Mouse (Mus musculus) MN1 (cell line): ENCODE data around the gene Sprn.
A peak's percentile ranks its signal among the peaks of the same experiment; 100 is the strongest.

Experiments
- DNase-seq: peaks from one replicate; pipeline ENCODE4 v3.0.0-alpha.2; 2016; ENCODE audit warnings: low spot score

Sprn gene

GRCm38 (mm10) chr7:140154218-140154927, at the start of gene Sprn:
Sprn (minus strand) TSS chr7:140154877.
- DNase-seq, result no peak

- DNase-seq, result no peak
These were observed 46.4 kb upstream of the Sprn start for GRCm38 (mm10) chr7:140201090-140201489.

GRCm38 (mm10) chr7:140196002-140196401, 41.3 kb upstream of the Sprn start:
- no peak for DNase-seq

- DNase-seq, result no peak
These were observed 39.4 kb upstream of the Sprn start for GRCm38 (mm10) chr7:140194031-140194430.

- DNase-seq, result no peak
These were observed 38.2 kb upstream of the Sprn start for GRCm38 (mm10) chr7:140192851-140193250.

GRCm38 (mm10) chr7:140192445-140192844, 37.8 kb upstream of the Sprn start:
- no peak for DNase-seq

GRCm38 (mm10) chr7:140190435-140190834, 35.8 kb upstream of the Sprn start:
- DNase-seq, result no peak

GRCm38 (mm10) chr7:140188391-140189328, 34.0 kb upstream of the Sprn start:
- peak; percentile 23 for DNase-seq

- no peak for DNase-seq
These were observed 33.2 kb upstream of the Sprn start for GRCm38 (mm10) chr7:140187721-140188390.

- no peak for DNase-seq
These were observed 32.3 kb upstream of the Sprn start for GRCm38 (mm10) chr7:140186646-140187620.

GRCm38 (mm10) chr7:140184206-140184605, 29.5 kb upstream of the Sprn start:
- no peak for DNase-seq

- no peak for DNase-seq
These were observed 26.0 kb upstream of the Sprn start for GRCm38 (mm10) chr7:140180692-140181091.

GRCm38 (mm10) chr7:140179176-140179575, 24.5 kb upstream of the Sprn start:
- no peak for DNase-seq

GRCm38 (mm10) chr7:140172936-140173335, 18.3 kb upstream of the Sprn start, which contains the start of gene Olfr523:
Olfr523 (plus strand) TSS chr7:140173217.
- no peak for DNase-seq

GRCm38 (mm10) chr7:140170863-140171262, 16.2 kb upstream of the Sprn start:
- no peak for DNase-seq

GRCm38 (mm10) chr7:140169386-140169785, 14.7 kb upstream of the Sprn start:
- DNase-seq, result no peak

GRCm38 (mm10) chr7:140167950-140168349, 13.3 kb upstream of the Sprn start:
- DNase-seq, result no peak

- DNase-seq, result no peak
These were observed 10.0 kb upstream of the Sprn start, which contains the start of gene Olfr522 for GRCm38 (mm10) chr7:140164664-140165063. Olfr522 (minus strand) TSS chr7:140164764.

GRCm38 (mm10) chr7:140160363-140160762, 5.7 kb upstream of the Sprn start:
- no peak for DNase-seq

- no peak for DNase-seq
These were observed 854 bp downstream of the Sprn start for GRCm38 (mm10) chr7:140153829-140154217.

- DNase-seq, result no peak
These were observed 1.3 kb downstream of the Sprn start for GRCm38 (mm10) chr7:140153383-140153782.
